Mouse (Mus musculus): Measurements from ENCODE around the gene Hs6st2.

DNA sequence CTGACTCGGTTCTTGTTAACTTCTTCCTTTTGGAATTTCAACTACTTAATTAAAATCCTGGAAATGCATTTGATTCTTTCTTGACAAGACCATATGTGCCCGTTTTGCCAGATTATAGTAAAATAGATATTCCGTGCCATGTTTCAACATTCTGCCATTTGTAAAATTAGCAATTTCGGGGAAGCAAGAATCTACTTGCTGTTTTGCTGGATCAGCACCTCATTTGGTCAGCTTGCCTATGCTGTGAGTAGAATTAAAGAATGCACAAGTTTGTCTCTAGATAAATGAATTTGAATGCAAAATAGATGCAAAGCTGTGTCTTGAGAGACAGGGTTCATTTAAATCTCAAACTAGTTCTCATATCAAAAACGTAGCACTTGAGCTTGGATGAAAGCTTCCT is 142.0 kb downstream of the Hs6st2 start:
- TF ChIP-seq CTCF (IDR thresholded peaks at IDR 0.05; ENCODE audit: low read depth, low read length): no peak
- no peak for TF ChIP-seq EP300 (IDR thresholded peaks at IDR 0.05; ENCODE audit: insufficient read depth, low read depth, low read length)

Measured in ES-Bruce4 (cell line).